Mouse (Mus musculus): ENCODE measurements at regions not wholly inside any gene's neighbourhood (a gene's known extent, or its start where the extent isn't known, plus 50 kb on each side); places are given as distances from the start of the nearest gene placed in this dataset.

DNA sequence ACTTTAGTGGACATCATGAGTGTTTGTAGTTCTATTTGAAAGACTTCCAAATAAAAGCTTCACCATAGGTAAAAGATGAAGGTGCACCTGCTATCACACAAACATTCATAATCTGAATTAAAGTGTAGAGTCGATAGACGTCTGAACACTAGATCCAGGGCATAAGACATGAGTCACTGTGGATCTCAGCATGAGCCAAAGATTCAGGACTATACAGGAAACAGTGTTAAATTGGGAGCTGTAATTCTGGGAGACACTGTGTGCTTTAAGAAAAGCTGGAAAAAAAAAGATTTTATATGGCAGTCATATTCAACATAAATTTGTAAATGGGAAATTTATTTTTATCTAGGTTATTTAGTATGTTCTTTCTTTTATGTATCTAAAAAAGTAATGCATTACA is 160.5 kb downstream of the Pdha2 start:
- H3K4me2 ChIP-seq = no peak overlapping the region
- ATAC-seq (ENCODE audit: extremely low read depth, insufficient number of reproducible peaks, low FRiP score, low TSS enrichment) = no peak
- H3K4me3 ChIP-seq = no peak overlapping the region
- H3K36me3 ChIP-seq = no peaks in the 10 kb centered on the region
- 77% methylated on average over 2 of the region's 2 CpGs for WGBS
- no peak overlapping the region for H3K9ac ChIP-seq
- no peaks in the 10 kb centered on the region for H3K27me3 ChIP-seq (replicated peaks)
- H3K9me3 ChIP-seq = no peaks in the 10 kb centered on the region
- no peaks in the 10 kb centered on the region for H3K4me1 ChIP-seq
- no peak overlapping the region for H3K27ac ChIP-seq (replicated peaks)

DNA sequence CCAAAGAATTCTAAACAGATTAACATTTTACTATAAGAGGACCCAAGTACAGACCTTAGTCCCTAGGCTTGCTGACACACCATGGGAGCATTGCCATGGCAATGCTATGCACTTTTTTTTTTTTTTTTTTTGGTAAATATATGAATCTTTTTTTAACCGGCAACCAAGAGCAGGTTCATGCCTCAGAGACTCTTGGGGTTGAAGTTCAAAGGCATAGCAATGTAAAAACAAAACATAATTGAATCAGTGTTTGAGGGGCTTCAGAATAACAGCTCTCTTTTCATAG is 197.9 kb downstream of the Pdha2 start:
- Histone ChIP-seq H3K9me3 (no peaks in the 10 kb centered on the region), H3K27me3 (replicated peaks) (no peaks in the 10 kb centered on the region), H3K4me2 (no peak overlapping the region), H3K36me3 (no peaks in the 10 kb centered on the region), H3K4me1 (no peaks in the 10 kb centered on the region), H3K4me3 (no peak overlapping the region), H3K9ac (no peak overlapping the region), H3K27ac (replicated peaks) (no peak overlapping the region)
- no peak for ATAC-seq (ENCODE audit: extremely low read depth, insufficient number of reproducible peaks, low FRiP score, low TSS enrichment)
- 86% methylated on average over 1 of the region's 1 CpGs for WGBS

DNA sequence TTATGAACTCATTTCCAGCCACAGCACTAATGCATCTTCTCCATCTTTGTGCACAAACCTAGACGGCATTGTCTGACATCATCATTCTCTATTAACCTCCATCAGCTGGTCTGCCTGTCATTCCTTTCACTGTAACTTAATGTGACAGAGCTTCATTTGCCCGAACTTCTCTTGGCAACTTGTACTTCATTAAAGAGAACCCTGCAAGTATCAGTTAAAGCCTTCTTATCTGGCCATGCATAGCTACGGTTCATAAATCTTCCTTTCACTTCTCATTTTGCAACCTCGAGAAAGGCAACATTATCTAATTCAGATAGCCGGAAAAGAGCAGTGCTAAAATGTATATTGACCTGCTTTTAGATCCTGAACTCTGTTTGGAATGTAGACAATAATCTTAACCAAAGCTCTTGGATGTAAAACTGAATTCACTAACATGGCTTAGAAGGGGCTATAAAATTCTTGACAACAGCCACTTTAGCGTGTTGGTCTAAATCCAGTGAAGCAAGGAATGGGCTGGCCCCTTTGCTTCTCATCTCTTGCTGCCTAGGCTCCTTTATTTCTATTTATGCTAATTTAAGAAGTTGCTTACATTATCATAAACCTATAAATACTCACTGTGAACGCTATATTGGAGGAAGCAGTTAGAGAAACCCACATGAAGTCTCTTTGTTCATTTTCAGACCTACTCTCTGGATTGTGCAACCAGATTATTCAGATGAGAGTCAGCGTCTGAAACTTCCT is 198.5 kb downstream of the Pdha2 start:
- H3K27ac ChIP-seq (replicated peaks) = no peak overlapping the region
- no peaks in the 10 kb centered on the region for H3K36me3 ChIP-seq
- H3K27me3 ChIP-seq (replicated peaks) = no peaks in the 10 kb centered on the region
- 59% methylated on average over 8 of the region's 8 CpGs for WGBS
- ATAC-seq (ENCODE audit: extremely low read depth, insufficient number of reproducible peaks, low FRiP score, low TSS enrichment) = no peak
- H3K9me3 ChIP-seq = no peaks in the 10 kb centered on the region
- H3K9ac ChIP-seq = no peak overlapping the region
- H3K4me3 ChIP-seq = no peak overlapping the region
- no peaks in the 10 kb centered on the region for H3K4me1 ChIP-seq
- no peak overlapping the region for H3K4me2 ChIP-seq

DNA sequence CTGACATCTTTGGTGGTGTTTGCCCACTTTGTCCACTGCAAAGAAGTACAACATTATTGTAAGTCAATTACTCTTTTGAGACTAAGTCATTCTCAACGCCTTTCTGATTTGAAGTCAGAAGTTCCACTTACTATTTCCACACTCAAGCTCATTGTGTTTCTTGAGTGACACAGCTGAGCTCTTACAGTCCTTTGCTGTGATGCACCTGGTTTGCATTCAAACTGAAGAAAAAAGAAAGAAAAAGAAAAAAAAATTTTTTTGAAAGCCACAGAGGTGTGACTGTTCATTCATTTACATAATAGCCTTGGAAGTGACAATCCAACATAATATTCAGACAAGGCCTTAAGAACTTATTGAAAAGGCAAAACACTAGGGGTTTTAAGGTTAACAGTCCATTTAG is 199.2 kb downstream of the Pdha2 start:
- no peaks in the 10 kb centered on the region for H3K27me3 ChIP-seq (replicated peaks)
- WGBS = 71% methylated on average over 1 of the region's 1 CpGs
- H3K9ac ChIP-seq = no peak overlapping the region
- no peaks in the 10 kb centered on the region for H3K4me1 ChIP-seq
- ATAC-seq (ENCODE audit: extremely low read depth, insufficient number of reproducible peaks, low FRiP score, low TSS enrichment) = no peak
- no peak overlapping the region for H3K4me2 ChIP-seq
- H3K27ac ChIP-seq (replicated peaks) = no peak overlapping the region
- no peaks in the 10 kb centered on the region for H3K36me3 ChIP-seq
- H3K4me3 ChIP-seq = no peak overlapping the region
- no peaks in the 10 kb centered on the region for H3K9me3 ChIP-seq

DNA sequence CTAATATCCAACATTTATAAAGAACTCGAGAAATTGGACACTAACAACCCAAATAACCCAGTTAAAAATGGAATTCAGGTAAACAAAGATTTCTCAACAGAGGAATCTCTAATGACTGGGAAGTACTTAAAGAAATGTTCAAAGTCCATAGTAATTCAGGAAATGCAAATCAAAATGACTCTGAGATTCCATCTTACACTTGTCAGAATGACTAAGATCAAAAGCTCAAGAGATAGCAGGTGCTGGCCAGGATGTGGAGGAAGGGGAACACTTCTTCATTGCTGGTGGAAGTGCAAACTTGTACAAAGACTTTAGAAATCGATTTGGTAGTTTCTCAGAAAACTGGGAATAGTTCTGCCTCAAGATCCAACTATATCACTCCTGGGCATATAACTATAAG is 203.4 kb downstream of the Pdha2 start:
- no peak for ATAC-seq (ENCODE audit: extremely low read depth, insufficient number of reproducible peaks, low FRiP score, low TSS enrichment)
- H3K9me3 ChIP-seq = no peaks in the 10 kb centered on the region
- H3K27me3 ChIP-seq (replicated peaks) = no peaks in the 10 kb centered on the region
- H3K4me3 ChIP-seq = no peak overlapping the region
- H3K36me3 ChIP-seq = no peaks in the 10 kb centered on the region
- H3K9ac ChIP-seq = no peak overlapping the region
- H3K4me2 ChIP-seq = no peak overlapping the region
- 58% methylated on average over 2 of the region's 2 CpGs for WGBS
- no peak overlapping the region for H3K27ac ChIP-seq (replicated peaks)
- no peaks in the 10 kb centered on the region for H3K4me1 ChIP-seq

DNA sequence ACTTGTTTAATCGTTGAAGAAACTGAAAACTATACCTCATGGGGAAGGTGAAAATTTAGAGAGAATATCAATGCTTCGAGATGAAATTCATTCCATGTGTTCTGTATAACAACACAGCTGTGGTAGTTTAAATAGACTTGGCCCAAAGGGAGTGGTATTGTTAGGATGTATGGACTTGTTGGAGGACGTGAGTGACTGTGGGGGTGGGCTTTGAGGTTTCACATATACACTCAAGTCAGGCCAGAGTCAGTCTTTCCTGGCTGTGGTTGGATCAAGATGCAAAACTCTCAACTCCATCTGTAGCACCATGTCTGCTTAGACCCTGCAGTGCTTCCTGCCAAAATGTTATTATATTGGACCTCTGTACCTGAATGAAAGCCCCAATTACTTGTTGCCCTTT is 206.3 kb downstream of the Pdha2 start:
- Histone ChIP-seq H3K4me3 (no peak overlapping the region), H3K27ac (replicated peaks) (no peak overlapping the region), H3K4me1 (no peaks in the 10 kb centered on the region), H3K9me3 (no peaks in the 10 kb centered on the region), H3K36me3 (no peaks in the 10 kb centered on the region), H3K9ac (no peak overlapping the region), H3K27me3 (replicated peaks) (no peaks in the 10 kb centered on the region), H3K4me2 (no peak overlapping the region)
- ATAC-seq (ENCODE audit: extremely low read depth, insufficient number of reproducible peaks, low FRiP score, low TSS enrichment) = no peak
- 60% methylated on average over 3 of the region's 3 CpGs for WGBS

DNA sequence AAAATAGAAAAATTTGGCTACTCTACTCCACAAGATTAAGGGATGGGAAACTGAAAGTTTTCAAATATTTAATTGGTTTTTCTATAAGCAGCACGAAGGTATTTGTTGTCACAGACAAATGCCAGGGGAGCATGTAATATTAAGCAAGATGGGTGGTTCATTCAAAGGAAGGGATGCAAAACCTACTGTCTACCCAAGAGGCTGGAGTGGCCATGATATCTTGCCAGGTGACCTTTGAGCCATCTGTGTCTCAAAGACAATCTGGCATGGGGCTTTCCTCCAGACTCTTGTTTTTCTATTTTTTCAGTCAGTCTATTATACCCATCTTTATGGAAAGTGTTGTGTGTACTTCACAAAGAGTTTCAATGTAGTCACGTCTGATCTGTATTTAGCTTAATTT is 208.6 kb downstream of the Pdha2 start:
- Histone ChIP-seq H3K4me1 (no peaks in the 10 kb centered on the region), H3K4me3 (no peak overlapping the region), H3K27me3 (replicated peaks) (no peaks in the 10 kb centered on the region), H3K4me2 (no peak overlapping the region), H3K36me3 (no peaks in the 10 kb centered on the region), H3K9me3 (no peaks in the 10 kb centered on the region), H3K27ac (replicated peaks) (no peak overlapping the region), H3K9ac (no peak overlapping the region)
- 55% methylated on average over 2 of the region's 2 CpGs for WGBS
- no peak for ATAC-seq (ENCODE audit: extremely low read depth, insufficient number of reproducible peaks, low FRiP score, low TSS enrichment)

DNA sequence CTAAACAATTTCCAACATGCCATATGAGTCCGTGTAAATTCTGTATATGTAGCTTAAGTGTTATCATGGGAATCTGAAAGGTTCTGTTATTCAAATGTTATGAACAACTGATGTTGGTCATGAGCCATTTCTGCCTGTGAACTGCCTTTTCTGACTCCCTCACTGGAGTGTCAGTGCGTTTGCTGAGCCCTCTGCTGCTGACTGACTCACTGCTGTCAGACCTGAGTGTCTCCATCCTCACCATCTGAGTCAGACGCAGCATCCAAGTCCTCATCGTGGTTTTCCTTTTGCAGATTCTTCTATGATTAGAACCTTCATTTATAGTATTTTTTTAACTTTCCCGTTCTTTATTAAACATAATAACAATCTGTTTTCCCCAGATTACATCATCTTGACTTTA is 223.9 kb downstream of the Pdha2 start:
- H3K36me3 ChIP-seq = no peaks in the 10 kb centered on the region
- H3K9ac ChIP-seq = no peak overlapping the region
- no peaks in the 10 kb centered on the region for H3K27me3 ChIP-seq (replicated peaks)
- no peaks in the 10 kb centered on the region for H3K9me3 ChIP-seq
- H3K4me2 ChIP-seq = no peak overlapping the region
- no peaks in the 10 kb centered on the region for H3K4me1 ChIP-seq
- 61% methylated on average over 5 of the region's 5 CpGs for WGBS
- no peak overlapping the region for H3K4me3 ChIP-seq
- no peak for ATAC-seq (ENCODE audit: extremely low read depth, insufficient number of reproducible peaks, low FRiP score, low TSS enrichment)
- H3K27ac ChIP-seq (replicated peaks) = no peak overlapping the region

DNA sequence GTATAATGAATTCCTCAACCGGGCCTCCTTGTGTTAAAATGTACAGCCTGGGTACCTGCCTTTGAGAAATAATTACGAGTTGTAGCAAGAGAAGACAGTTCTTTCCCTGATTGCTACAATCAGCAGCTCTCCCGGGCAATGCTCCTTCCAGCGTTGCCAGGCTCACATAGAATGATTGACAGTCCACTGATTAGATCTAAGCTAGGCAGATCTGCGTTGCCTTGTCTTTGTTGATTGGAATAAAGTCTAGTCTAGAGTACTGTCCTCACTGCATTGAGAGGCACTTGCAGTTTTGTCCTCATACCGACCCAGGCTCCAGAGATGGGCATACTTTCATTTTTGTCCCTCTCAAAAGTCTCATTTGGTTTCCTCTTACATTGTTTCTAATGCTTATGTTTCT is 238.6 kb downstream of the Pdha2 start:
- peaks cover 3% of the 10 kb centered on the region; the same call in 1 of the 2 replicates for H3K4me1 ChIP-seq
- no peaks in the 10 kb centered on the region for H3K9me3 ChIP-seq
- H3K36me3 ChIP-seq = no peaks in the 10 kb centered on the region
- WGBS = 31% methylated on average over 6 of the region's 6 CpGs
- H3K27ac ChIP-seq (replicated peaks) = no peak overlapping the region
- no peak for ATAC-seq (ENCODE audit: extremely low read depth, insufficient number of reproducible peaks, low FRiP score, low TSS enrichment)
- H3K27me3 ChIP-seq (replicated peaks) = no peaks in the 10 kb centered on the region
- H3K4me2 ChIP-seq = peak overlapping the region; percentile 49
- H3K9ac ChIP-seq = no peak overlapping the region
- peak overlapping the region; percentile 9 for H3K4me3 ChIP-seq

DNA sequence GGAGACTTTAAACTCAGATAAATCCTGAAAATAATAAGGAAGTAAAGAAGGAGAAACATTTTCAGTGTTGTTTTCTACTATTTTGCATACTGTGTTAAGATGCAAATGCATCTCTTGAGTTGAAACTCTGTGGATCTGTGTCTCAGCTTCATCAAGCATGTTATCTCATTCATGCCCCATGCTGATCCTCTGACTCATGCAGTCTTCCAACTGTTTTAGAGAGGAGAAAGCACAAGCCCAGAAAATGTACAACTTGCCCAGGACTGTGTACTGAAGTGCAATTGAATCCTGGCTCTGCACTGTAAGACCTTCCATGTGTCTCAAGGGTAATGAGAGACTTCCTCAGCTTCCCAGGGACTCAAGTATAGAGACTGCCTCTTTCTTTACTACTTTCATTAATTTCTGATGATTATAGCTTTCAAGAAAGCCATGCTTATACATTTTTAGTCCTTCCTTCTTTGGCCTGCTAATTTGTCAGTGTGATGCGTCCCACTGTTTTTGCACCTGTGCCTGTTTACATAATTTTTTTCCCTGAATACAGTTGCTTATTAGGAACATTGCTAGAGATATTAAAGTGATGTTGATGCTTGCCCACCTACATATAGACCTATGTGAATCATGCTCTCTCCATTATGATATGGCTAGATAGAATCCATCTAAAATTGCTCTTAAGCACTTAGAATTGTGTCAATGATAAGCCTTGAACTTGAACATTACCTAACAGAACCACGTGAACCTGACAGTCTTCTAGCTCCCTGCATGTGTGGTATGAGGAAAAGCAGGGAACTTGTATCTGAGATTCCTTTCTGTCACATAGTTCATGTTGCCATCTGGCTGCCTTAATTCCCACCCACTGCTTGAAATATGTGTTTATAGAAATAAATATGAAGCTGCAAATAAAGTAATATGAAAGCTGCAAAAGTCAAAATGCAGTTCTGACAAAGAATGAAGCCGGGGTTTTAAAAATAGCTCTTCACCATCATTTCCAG is 242.0 kb downstream of the Pdha2 start:
- Histone ChIP-seq H3K36me3 (no peaks in the 10 kb centered on the region), H3K27me3 (replicated peaks) (no peaks in the 10 kb centered on the region), H3K9me3 (no peaks in the 10 kb centered on the region), H3K4me3 (no peak overlapping the region), H3K4me1 (peaks cover 3% of the 10 kb centered on the region; the same call in 1 of the 2 replicates), H3K9ac (no peak overlapping the region), H3K27ac (replicated peaks) (no peak overlapping the region), H3K4me2 (no peak overlapping the region)
- WGBS = 78% methylated on average over 3 of the region's 3 CpGs
- no peak for ATAC-seq (ENCODE audit: extremely low read depth, insufficient number of reproducible peaks, low FRiP score, low TSS enrichment)

DNA sequence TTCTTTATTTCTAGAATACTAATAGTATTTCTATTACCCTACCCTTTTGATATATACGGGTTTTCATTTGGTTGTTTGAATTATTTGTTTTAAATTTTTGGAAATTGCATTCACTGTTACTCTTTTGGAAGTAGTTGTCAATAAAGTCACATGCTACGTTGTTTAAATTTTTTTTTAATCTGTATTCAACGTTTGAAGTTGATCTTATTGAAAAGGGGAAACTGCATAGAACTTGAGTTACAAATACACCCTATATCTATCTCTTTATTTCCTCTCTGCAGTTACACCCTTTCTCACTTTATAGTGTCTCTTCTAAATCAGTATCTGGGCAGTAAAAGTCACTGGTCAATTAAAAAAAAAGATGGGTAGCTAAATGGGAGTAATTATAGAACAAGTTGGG is 243.6 kb downstream of the Pdha2 start:
- Histone ChIP-seq H3K9me3 (no peaks in the 10 kb centered on the region), H3K27ac (replicated peaks) (no peak overlapping the region), H3K36me3 (no peaks in the 10 kb centered on the region), H3K4me1 (peaks cover 3% of the 10 kb centered on the region; the same call in 1 of the 2 replicates), H3K4me3 (no peak overlapping the region), H3K4me2 (no peak overlapping the region), H3K27me3 (replicated peaks) (no peaks in the 10 kb centered on the region), H3K9ac (no peak overlapping the region)
- no peak for ATAC-seq (ENCODE audit: extremely low read depth, insufficient number of reproducible peaks, low FRiP score, low TSS enrichment)
- 65% methylated on average over 3 of the region's 3 CpGs for WGBS

DNA sequence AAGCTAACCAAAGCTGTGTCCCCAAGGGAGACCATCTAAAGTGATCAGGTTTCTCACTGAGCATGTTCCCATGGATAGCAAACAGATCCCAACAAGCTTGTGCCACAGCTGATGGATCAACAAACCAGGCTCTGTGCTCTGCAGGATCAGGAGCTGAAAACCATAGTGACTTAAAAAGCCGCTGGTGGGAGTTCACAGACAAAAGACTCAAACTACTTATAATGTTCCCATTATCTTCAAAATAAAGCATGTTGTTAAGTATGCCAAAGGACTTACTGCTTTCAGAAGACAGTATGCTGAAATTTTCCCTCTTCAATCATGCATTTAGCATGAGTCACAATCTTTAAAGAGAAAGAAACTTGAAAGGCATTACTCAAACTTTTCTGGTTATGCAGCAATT is 254.5 kb downstream of the Pdha2 start:
- Histone ChIP-seq H3K4me1 (no peaks in the 10 kb centered on the region), H3K4me2 (no peak overlapping the region), H3K9ac (no peak overlapping the region), H3K4me3 (no peak overlapping the region), H3K36me3 (no peaks in the 10 kb centered on the region), H3K27ac (replicated peaks) (no peak overlapping the region), H3K27me3 (replicated peaks) (no peaks in the 10 kb centered on the region), H3K9me3 (no peaks in the 10 kb centered on the region)
- WGBS = 59% methylated on average over 1 of the region's 1 CpGs
- ATAC-seq (ENCODE audit: extremely low read depth, insufficient number of reproducible peaks, low FRiP score, low TSS enrichment) = no peak
